Mouse (Mus musculus): ENCODE results near the gene Slc2a5.

Slc2a5 gene

DNA sequence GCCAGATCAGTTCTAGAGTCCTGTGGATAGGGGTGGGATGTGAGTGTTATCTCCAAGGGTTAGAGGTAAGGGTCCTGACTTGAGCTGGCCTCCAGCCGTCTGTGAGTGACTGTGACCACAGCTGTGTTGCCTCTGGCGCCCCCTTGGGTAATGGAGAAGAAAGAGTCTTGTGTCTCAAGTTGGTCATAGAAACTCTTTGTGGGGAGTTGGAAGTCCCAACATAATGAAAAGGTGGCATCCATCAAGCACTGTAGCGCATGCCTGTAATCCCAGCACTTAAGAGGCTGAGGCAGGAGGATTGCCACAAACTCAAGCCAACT is 26.5 kb upstream of the Slc2a5 start:
- ChIA-PET POLR2A (interaction anchor here in 3 of 4 experiments (0.6 to 2.6 kb wide), 22 partner anchors 9 to 136 kb away, joined by 3 to 10 read pairs (median 4); no protein-coding TSS in a partner anchor), CTCF (interaction anchor here (0.5 to 2.8 kb wide), 128 partner anchors 9 to 1578 kb away, joined by 3 to 36 read pairs (median 4); partner anchors contain the start of genes H6pd (in 2 of the 4), Slc2a5 (in 1 of the 4) and Spsb1 (in 1 of the 4))

DNA sequence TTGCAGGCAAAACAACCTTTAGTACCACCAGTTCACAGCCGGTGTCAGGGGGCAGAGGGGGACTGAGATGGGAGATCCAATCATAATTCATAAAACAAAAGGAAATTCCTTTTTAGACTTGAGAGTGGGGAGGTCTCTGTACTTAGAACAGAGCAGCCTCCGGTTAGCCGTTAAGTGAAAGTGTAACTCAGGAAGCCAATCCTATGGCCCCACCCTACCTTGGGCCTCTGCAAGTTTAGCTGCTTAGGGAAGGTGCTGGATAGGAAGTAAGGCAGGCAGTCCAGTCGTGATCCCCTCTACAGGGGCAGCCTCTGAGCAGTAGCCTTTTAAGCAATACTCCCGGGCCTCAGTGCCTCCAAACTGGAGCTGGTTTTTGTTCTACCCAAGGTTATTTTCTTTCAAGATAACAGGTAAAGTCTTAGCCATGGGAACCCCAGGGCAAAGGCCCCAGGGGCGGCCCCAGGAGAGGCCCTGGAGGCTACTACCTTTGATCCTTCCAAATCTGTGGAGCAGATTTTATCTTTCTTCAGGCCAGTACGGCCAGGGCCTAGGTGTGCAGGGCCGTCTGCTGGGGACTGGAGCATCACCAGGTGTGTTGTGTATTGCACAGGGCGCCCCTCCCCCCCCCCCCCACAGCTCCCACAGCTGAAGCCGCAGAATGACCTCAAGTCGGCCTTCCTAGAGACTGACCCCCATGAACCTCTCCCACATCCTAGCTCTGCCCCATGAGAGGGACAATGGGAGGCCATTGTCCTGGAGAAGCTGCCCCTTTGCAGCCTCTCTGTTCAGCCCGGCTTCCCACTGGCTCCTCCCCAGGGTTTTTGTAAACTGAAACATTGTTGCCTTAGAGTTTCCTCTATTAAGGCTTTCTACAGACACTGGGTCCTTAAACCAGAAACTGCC is 25.3 kb upstream of the Slc2a5 start:
- CTCF ChIA-PET: interaction anchor here in 3 of 4 experiments (0.5 to 2.8 kb wide), 17 partner anchors 10 to 287 kb away, joined by 3 to 36 read pairs (median 5); no protein-coding TSS in a partner anchor

DNA sequence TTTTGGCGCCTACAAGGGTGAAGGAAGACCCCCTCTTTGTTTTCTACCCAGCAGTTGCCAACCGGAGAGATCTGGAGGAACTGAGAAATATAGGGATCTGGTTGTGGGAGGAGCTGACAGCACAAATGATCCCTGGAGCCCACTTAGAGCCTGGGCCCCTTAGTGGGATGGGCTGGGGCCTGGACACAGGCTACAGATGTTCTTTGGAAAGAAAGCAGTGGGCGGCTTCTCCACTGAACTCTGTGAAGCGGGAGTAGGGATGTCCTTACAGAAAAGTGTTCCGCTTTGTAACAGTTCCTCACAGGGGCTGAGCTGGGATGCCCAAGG is 24.7 kb upstream of the Slc2a5 start:
- ChIA-PET POLR2A (interaction anchor here in 2 of 4 experiments (0.7 to 2.6 kb wide), 3 partner anchors 38 to 492 kb away, joined by 3 to 10 read pairs (median 3); no protein-coding TSS in a partner anchor), CTCF (interaction anchor here in 1 of 4 experiments (0.5 to 1.5 kb wide), 5 partner anchors 9 to 158 kb away, joined by 3 to 4 read pairs (median 3); no protein-coding TSS in a partner anchor)

More for the DNA sequence above, 25.3 kb upstream of the Slc2a5 start:
- POLR2A ChIA-PET: interaction anchor here in 3 of 4 experiments (0.6 to 2.6 kb wide), 6 partner anchors 15 to 492 kb away, joined by 3 to 10 read pairs (median 4); no protein-coding TSS in a partner anchor

DNA sequence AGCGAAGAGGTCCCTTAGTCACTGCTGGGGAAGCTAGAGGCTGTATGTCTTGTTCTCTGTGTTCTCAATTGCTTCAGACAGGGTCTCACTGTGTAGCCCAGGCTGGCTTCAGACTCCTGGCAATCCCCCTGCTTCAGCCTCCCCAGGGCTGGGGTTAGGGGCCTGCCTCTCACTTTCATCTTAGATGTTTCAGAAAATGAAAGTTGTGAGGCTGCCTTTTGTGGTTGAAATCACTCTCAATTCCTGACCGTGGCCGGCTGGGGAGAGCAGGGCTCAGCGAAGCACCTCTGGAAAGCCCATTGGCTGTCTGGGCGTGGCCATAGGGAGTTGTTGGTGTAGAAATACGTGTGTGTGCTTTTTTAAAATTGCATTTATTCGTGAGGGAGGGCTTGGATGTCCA is 22.8 kb upstream of the Slc2a5 start:
- POLR2A ChIA-PET: interaction anchor here in 3 of 4 experiments (0.7 to 2.9 kb wide), 4 partner anchors 9 to 58 kb away, joined by 3 to 11 read pairs (median 4); partner anchors contain the start of gene Gpr157 (in 2 of the 3)

DNA sequence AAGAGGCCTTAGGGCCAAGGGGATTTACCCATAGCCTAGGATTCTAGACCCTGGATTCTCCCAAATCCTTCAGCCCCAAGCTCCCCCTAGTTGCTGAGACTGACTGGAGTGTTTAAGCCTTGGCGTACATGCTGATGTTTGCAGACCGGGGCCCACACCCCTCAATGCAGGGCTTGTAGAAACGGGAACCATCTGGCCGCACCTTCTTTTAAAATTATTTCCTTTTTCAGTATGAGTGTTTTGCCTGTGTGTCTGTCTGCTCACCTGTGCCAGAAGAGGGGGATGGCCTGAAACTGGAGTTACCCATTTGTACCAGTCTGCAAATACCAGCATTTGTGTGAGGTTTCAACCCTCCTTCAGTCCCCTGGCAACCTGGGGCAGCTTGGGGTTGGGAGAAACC is 21.2 kb upstream of the Slc2a5 start:
- POLR2A ChIA-PET: interaction anchor here in 2 of 4 experiments (1.3 to 2.9 kb wide), 8 partner anchors 10 to 75 kb away, joined by 3 to 13 read pairs (median 8); partner anchors contain the start of gene Gpr157 (in 2 of the 2)
- CTCF ChIA-PET: interaction anchor here (1.1 to 3.9 kb wide), 12 partner anchors 10 to 294 kb away, joined by 3 to 47 read pairs (median 14); partner anchors contain the start of gene Gpr157 (in 3 of the 4)

More for the DNA sequence above, 22.8 kb upstream of the Slc2a5 start:
- CTCF ChIA-PET: interaction anchor here in 2 of 4 experiments (0.5 to 1.3 kb wide), 5 partner anchors 9 to 358 kb away, joined by 3 to 4 read pairs (median 3); partner anchors contain the start of genes Gpr157 (in 1 of the 2) and Tmem201 (in 1 of the 2)

DNA sequence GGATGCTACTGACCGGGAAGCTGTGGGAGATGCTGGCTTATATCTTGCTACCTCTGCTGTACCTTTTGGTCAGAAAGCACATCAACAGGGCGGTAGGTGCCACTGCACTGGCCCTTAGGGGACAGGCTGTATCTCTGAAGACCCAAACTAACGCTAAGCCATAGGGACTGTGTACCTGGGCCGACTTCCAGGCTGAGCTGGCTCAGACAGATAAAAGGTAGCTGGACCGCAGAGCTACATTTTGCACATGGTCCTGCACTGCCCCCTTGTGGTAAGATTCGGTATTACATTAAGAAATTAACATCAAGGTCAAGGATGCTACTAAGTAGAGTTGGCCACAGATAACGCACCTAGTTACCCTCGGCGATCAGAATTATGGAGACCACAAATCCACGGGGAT is 20.2 kb upstream of the Slc2a5 start:
- POLR2A ChIA-PET: interaction anchor here in 3 of 4 experiments (0.6 to 2.6 kb wide), 21 partner anchors 8 to 300 kb away, joined by 3 to 13 read pairs (median 4); partner anchors contain the start of genes Gpr157 (in 2 of the 3) and Slc2a5 (in 1 of the 3)
- CTCF ChIA-PET: interaction anchor here (0.5 to 3.9 kb wide), 88 partner anchors 8 to 1460 kb away, joined by 3 to 47 read pairs (median 4); partner anchors contain the start of genes Gpr157 (in 3 of the 4), H6pd (in 2 of the 4), Slc2a5 (in 1 of the 4) and Tmem201 (in 1 of the 4)

DNA sequence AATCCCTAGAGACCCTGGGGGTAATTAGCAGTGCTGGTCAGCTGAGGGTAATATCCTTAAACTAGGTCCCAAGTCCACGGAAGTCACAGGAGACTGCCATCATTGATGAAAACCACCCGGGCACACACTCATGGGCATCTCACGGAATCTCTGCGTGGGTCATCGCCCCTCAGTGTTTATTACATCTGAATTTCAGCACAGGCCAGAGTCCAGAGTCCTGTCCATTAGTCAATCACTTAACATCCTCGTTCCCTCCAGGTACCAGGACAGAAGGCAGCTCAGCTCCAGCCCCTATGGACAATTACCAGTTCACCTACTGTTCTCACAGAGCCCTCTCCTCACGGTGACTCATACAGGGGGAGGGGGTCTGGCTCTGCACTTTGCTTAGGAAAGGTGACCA is 16.3 kb upstream of the Slc2a5 start:
- ChIA-PET POLR2A (interaction anchor here in 2 of 4 experiments (1.0 to 1.2 kb wide), 2 partner anchors 16 to 23 kb away, joined by 4 read pairs; partner anchors contain the start of gene Gpr157 (in 1 of the 2)), CTCF (interaction anchor here in 2 of 4 experiments (1.0 to 4.8 kb wide), 7 partner anchors 8 to 16 kb away, joined by 3 to 21 read pairs (median 4); partner anchors contain the start of gene Slc2a5 (in 1 of the 2))

DNA sequence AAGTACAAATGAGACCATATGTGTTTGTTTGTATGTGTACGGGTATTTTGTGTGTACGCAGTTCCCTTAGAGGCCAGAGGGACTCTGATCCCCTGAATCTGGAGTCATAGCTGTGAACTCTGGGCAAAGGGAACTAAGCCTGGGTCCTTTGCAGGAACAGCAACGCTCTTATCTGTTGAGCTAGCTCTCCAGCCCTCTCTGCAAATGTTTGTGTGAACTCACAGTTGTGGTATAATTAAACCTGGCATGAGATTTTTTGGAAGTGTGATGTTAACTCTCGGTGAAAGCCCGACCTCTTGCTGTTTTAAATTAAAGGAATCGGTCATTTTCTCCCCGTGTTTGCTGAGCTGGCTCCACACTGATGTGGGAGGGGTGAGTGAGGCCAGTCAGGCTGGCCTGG is 13.4 kb upstream of the Slc2a5 start:
- POLR2A ChIA-PET: interaction anchor here in 1 of 4 experiments (1.1 kb wide), 1 partner anchor 19 kb away, joined by 4 read pairs; the partner anchor contains the start of gene Gpr157
- CTCF ChIA-PET: interaction anchor here in 1 of 4 experiments (1.0 kb wide), 2 partner anchors 14 to 19 kb away, joined by 4 read pairs; partner anchors contain the start of gene Gpr157

DNA sequence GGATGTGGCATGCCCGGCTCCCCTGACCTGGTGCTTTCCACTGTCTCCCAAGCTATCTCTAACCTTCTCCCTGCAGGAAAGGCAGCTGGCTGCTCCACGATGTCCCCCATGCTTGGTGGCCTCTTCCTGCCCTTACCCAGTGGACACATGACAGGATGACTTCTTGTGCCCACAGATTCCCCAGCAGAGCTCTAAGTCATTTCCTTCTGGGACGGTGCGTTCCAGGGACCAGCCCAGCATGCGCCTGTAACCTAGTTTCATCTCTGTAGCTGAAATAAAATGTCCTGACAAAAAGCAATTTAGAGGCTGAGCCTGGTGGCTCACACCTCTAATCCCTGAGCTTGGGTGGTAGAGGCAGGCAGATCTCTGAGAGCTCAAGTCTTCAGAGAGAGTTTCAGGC is 12.4 kb upstream of the Slc2a5 start:
- CTCF ChIA-PET: interaction anchor here in 2 of 4 experiments (0.6 to 1.8 kb wide), 4 partner anchors 8 to 20 kb away, joined by 3 to 9 read pairs (median 4); partner anchors contain the start of gene Gpr157 (in 1 of the 2)
- POLR2A ChIA-PET: interaction anchor here in 1 of 4 experiments (0.6 kb wide), 1 partner anchor 57 kb away, joined by 5 read pairs; no protein-coding TSS in a partner anchor

DNA sequence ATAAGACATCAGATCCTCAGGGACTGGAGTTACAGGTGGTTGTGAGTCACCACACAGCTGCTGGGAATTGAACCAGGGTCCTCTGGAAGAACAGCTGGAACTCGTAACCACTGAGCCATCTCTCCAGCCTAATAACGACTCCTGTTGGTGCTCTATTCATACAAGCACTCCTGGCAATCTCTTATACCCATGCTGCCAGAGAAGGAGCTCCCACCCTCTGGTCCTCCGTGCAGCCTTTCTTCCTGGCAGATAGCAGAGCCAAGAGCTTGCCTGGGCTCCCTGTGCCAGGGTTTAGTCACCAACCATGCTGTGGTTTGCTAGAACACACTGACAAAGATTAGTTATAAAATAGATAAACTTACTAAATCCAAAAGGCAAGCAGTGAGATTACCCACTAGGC is 9.4 kb upstream of the Slc2a5 start:
- ChIA-PET CTCF (interaction anchor here in 3 of 4 experiments (0.7 to 4.0 kb wide), 7 partner anchors 10 to 608 kb away, joined by 3 to 26 read pairs (median 4); no protein-coding TSS in a partner anchor), POLR2A (interaction anchor here in 1 of 4 experiments (1.3 to 1.5 kb wide), 3 partner anchors 8 to 79 kb away, joined by 3 to 4 read pairs (median 3); no protein-coding TSS in a partner anchor)

DNA sequence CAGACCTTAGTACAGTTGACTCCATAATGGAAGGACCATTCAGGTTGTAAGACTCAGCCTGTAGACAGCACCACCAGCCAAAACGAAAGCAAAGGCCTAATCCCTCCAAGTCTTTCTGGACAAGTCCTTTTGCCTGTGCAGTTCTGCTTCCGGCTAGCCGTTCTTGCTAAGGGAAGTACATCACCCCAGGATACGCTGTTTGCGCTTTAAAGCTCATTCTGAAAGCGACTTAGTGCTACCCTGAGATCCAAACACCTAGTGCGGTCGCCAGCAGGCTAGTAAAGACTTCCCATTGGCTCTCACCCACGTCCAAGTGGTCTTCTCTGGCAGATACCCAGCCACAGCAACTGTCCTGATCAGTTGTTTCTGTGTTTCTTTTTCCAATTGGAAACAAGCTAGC is 8.7 kb upstream of the Slc2a5 start:
- POLR2A ChIA-PET: interaction anchor here in 1 of 4 experiments (0.5 to 1.5 kb wide), 6 partner anchors 9 to 311 kb away, joined by 3 to 4 read pairs (median 3); no protein-coding TSS in a partner anchor
- CTCF ChIA-PET: interaction anchor here (0.5 to 4.0 kb wide), 12 partner anchors 8 to 335 kb away, joined by 3 to 26 read pairs (median 4); no protein-coding TSS in a partner anchor

DNA sequence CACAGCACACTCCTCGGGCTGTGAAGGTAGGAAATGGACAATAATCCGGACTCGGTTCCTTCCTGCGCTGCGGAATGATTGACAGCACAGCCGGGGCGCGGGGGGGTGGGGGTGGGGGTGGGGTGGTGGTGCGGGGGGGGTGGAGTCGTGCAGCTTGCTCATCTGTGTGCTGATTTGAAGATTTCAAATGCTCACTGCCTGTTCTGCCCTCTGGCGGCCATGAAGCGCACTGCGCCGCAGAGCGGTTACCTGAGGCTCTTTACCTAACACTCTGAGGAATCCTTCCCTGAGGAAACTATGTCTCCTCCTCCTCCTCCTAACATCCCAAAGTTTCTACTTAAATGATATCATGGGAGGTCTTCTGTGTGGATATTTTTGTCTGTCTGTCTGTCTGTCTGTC is 6.2 kb upstream of the Slc2a5 start:
- POLR2A ChIA-PET: interaction anchor here in 3 of 4 experiments (0.6 to 1.7 kb wide), 9 partner anchors 9 to 782 kb away, joined by 3 to 9 read pairs (median 3); no protein-coding TSS in a partner anchor
- CTCF ChIA-PET: interaction anchor here (0.6 to 4.0 kb wide), 38 partner anchors 10 to 1924 kb away, joined by 3 to 26 read pairs (median 4); partner anchors contain the start of gene Gpr157 (in 2 of the 4)

DNA sequence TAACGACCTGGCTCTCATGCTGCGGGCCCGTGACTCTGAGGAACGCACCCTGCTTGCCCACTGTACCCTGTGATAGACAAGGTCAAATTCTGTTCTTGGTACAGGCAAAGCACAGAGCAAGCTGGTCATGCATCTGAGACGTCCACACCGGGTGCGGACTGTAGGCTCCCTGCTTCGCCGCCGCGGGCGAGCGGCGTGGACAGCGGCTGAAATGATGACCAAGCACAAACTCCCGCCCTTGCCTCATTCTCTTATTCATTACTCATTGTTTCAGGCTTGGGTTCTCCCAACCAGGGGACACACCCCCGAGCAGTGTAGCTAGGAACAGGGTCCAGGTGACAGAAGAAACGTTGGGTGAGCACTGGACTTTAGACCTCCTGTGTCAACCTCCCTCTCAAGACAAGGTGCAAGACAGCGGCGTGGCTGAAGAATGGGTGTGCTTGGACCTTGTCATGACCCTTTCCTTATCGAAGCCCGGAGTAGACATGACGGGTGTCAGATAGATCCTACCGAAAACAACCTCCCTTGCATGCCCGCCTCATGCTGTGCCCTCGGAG is 4.5 kb upstream of the Slc2a5 start:
- CTCF ChIA-PET: interaction anchor here in 2 of 4 experiments (0.5 to 1.5 kb wide), 2 partner anchors 11 to 364 kb away, joined by 3 to 4 read pairs; no protein-coding TSS in a partner anchor
- POLR2A ChIA-PET: interaction anchor here in 2 of 4 experiments (0.9 to 1.7 kb wide), 7 partner anchors 13 to 65 kb away, joined by 3 to 6 read pairs (median 3); partner anchors contain the start of gene Gpr157 (in 1 of the 2)

DNA sequence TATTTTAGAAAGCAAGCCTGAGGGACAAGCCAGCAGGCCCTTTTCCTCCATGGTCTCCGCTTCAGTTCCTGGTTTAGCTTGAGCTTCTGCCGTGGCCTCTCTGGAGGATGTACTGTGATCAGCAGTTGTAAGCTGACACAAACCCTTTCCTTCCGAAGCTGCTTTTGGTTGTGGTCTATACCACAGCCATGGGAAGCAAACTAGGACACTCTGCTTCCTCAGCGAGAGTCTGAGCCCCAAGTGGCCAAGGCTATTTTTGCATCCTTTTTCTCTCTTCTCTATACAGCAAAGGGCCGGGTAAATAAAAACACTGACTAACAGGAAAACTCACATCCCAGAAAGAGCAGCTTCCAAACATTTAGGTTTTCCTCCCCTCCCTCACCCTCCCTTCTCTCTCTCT is 1.8 kb upstream of the Slc2a5 start:
- CTCF ChIA-PET: interaction anchor here in 3 of 4 experiments (0.6 to 1.9 kb wide), 7 partner anchors 18 to 90 kb away, joined by 3 to 5 read pairs (median 4); no protein-coding TSS in a partner anchor
- POLR2A ChIA-PET: interaction anchor here in 1 of 4 experiments (0.7 kb wide), 1 partner anchor 69 kb away, joined by 7 read pairs; no protein-coding TSS in a partner anchor

DNA sequence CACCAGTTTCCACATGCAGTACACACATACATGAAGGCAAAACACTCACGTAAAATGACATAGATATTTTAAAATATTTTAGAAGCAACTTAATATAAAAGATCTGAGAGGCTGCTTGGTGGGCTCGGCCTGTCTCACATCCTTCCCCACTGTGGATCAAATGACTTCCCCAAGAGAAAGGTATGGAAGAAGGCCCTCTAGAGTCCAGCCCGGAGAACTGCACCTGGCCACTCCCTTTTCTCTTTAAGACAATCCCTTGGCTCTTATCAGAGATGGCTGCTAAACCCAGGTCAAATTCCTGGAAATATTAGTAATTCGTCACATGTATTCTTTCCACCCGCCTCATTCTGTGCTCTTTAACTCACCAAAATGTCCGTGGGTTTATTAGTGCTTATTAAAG is 920 bp upstream of the Slc2a5 start:
- CTCF ChIA-PET: interaction anchor here in 1 of 4 experiments (0.6 to 1.6 kb wide), 3 partner anchors 31 to 158 kb away, joined by 3 read pairs; partner anchors contain the start of gene Gpr157
- POLR2A ChIA-PET: interaction anchor here in 3 of 4 experiments (0.8 to 1.4 kb wide), 4 partner anchors 11 to 344 kb away, joined by 3 read pairs; no protein-coding TSS in a partner anchor

DNA sequence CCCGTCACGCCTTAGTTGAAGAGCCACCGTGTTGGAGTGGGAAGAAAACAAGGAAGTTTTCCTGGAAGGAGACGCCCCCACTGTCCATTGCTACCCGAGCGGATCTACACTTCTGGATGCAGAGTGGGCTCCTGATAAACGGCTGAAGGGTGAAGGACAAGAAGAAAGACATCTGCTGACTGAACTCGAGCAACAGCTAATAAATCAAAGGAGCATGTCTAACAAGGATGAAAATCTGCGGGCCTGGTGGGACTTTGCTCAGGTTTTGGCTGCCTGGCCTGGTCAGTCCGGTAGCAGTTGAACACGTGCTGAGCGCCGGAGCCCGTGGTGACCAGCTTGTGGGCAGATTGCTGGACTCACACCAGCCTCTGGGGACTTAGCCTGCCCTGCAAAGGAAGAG is 557 bp downstream of the Slc2a5 start:
- POLR2A ChIA-PET: interaction anchor here in 3 of 4 experiments (0.5 to 1.4 kb wide), 10 partner anchors 15 to 345 kb away, joined by 3 to 4 read pairs (median 3); partner anchors contain the start of genes Gpr157 (in 1 of the 3) and H6pd (in 1 of the 3)
- CTCF ChIA-PET: interaction anchor here in 3 of 4 experiments (0.6 to 2.1 kb wide), 10 partner anchors 10 to 96 kb away, joined by 3 to 8 read pairs (median 5); partner anchors contain the start of gene Gpr157 (in 1 of the 3)
